Mouse (Mus musculus) olfactory bulb, adult 2 months (tissue): Measurements from ENCODE around the gene Rec8.

ENCODE experiments used
- CTCF ChIP-seq: fragments of 200-500 bp; IDR thresholded peaks from 2 replicates; pipeline ENCODE4 v1.5.1; 2012; ENCODE audit warnings: low read depth, mild to moderate bottlenecking, low read length, moderate library complexity; ENCODE audit not compliant: insufficient read depth
- POLR2A ChIP-seq: fragments of 200-500 bp; IDR thresholded peaks from 2 replicates; pipeline ENCODE4 v1.6.1; 2012; ENCODE audit warnings: mild to moderate bottlenecking, low read depth, low read length, moderate library complexity; ENCODE audit not compliant: insufficient read depth

GRCm38 (mm10) chr14:55615876-55616275 lies 2.0 kb upstream of the Rec8 start:
- TF ChIP-seq POLR2A (no peak), CTCF (no peak)
